Mouse (Mus musculus) liver, embryonic 14.5 days (tissue): ENCODE measurements around the gene Maco1. TPM values are rescaled to one million over a fixed set of nuclear protein-coding genes. Genes with fewer than 3 reads are reported as not detected.

ENCODE experiments used
- ATAC-seq: fragments of 200-750 bp; cut with Nextera tagmentation; 2 replicates; pipeline ENCODE4 v1.8.0; 2017; ENCODE audit warnings: moderate number of reproducible peaks, mild to moderate bottlenecking, moderate library complexity; ENCODE audit not compliant: insufficient read depth
- DNase-seq, 3 experiments: peaks; one replicate each; pipeline ENCODE4 v3.0.0-alpha.2; 2012 to 2013; ENCODE audit warnings: low read depth in 3 of 3, low spot score in 3 of 3
- H3K27ac ChIP-seq: fragments of 300-500 bp; sonication (generic); 2 replicates; pipeline ENCODE4 v1.5.1; 2014; ENCODE audit warnings: moderate library complexity, mild to moderate bottlenecking, control low read depth, inconsistent platforms
- H3K27me3 ChIP-seq: fragments of 300-500 bp; sonication (generic); 2 replicates; pipeline ENCODE4 v1.6.1; 2014; ENCODE audit warnings: mild to moderate bottlenecking, low read length, moderate library complexity; ENCODE audit not compliant: control insufficient read depth, insufficient read depth
- H3K36me3 ChIP-seq: fragments of 300-500 bp; sonication (generic); replicated peaks from 2 replicates; pipeline ENCODE4 v1.6.1; 2014; ENCODE audit warnings: low read depth; ENCODE audit not compliant: control insufficient read depth, insufficient read depth
- H3K4me1 ChIP-seq, 2 experiments: fragments of 200-500 bp in 1 of 2; fragments of 300-500 bp in 1 of 2; sonication (generic) in 1 of 2; replicated peaks; 2 replicates each; pipeline ENCODE4 v1.6.1; 2012 to 2014; ENCODE audit warnings: antibody characterized with exemption in 1 of 2, inconsistent platforms in 1 of 2, low read length in 1 of 2; ENCODE audit not compliant: control insufficient read depth in 2 of 2, insufficient read depth in 2 of 2
- H3K4me2 ChIP-seq: fragments of 300-500 bp; sonication (generic); 2 replicates; pipeline ENCODE4 v1.6.1; 2014; ENCODE audit warnings: low read depth, mild to moderate bottlenecking, control low read depth, moderate library complexity
- H3K4me3 ChIP-seq, 2 experiments: fragments of 200-500 bp in 1 of 2; fragments of 300-500 bp in 1 of 2; sonication (generic) in 1 of 2; 2 replicates each; pipeline ENCODE4 v1.5.1; 2012 to 2014; ENCODE audit warnings: low read depth in 2 of 2, low read length in 2 of 2, mild to moderate bottlenecking in 2 of 2, control low read depth in 1 of 2, inconsistent platforms in 1 of 2, moderate library complexity in 1 of 2; ENCODE audit not compliant: insufficient read depth in 1 of 2
- H3K9ac ChIP-seq: fragments of 300-500 bp; sonication (generic); replicated peaks from 2 replicates; pipeline ENCODE4 v1.6.1; 2014; ENCODE audit warnings: mild to moderate bottlenecking, control low read depth, moderate library complexity
- H3K9me3 ChIP-seq: fragments of 300-500 bp; sonication (generic); 2 replicates; pipeline ENCODE4 v1.6.1; 2016; ENCODE audit warnings: low read length, mixed read lengths; ENCODE audit not compliant: control insufficient read depth
- CTCF ChIP-seq: IDR thresholded peaks from 2 replicates; pipeline ENCODE4 v1.5.1; 2016; ENCODE audit warnings: antibody characterized with exemption, low read depth, control low read depth
- EP300 ChIP-seq: IDR thresholded peaks from 2 replicates; pipeline ENCODE4 v1.6.1; 2016; ENCODE audit warnings: antibody characterized with exemption, low read depth
- WGBS: fragments of 180-500 bp; shearing (Covaris S2); extraction: QIAGEN DNeasy Blood & Tissue Kit; methylation state at CpG from one replicate; pipeline ENCODE4 v1.1.7; 2014; ENCODE audit not compliant: insufficient replicate concordance; 5-methylcytosine and 5-hydroxymethylcytosine counted together
- polyA plus RNA-seq, 2 experiments: library from polyadenylated mRNA; depleted of rRNA in 1 of 2; stranded (reverse) in 1 of 2; unstranded in 1 of 2; fragments of >200 nt; fragmentation: Nextera tagmentation in 1 of 2; extraction: Ambion mirVana in 1 of 2; gene quantifications; 2 replicates each; pipeline versions ENCODE4 v1.2.1 to v1.2.3; 2012 to 2014

The Maco1 gene
- polyA plus RNA-seq, 2 experiments: 9.3 to 13.0 TPM

GRCm38 (mm10) chr4:134863937-134864729 lies 11.0 kb upstream of the Maco1 start, which contains the start of gene Rhd:
Gene Rhd, plus strand, starts transcription at chr4:134864536.
- ATAC-seq (peak; percentile 68), DNase-seq (peak; percentile 75 to 80 (median 78))
- Histone ChIP-seq H3K4me3 (peak within 1 kb of the TSS; percentile 95 to 97), H3K4me2 (peak within 1 kb of the TSS; percentile 97), H3K9ac (peak within 1 kb of the TSS; percentile 97), H3K4me1 (peaks cover 26 to 34% of the 10 kb centered on the region in 2 experiments), H3K27ac (peak within 1 kb of the TSS; percentile 99), H3K36me3 (peaks cover 26% of the 10 kb centered on the region), H3K9me3 (no peaks in the 10 kb centered on the region), H3K27me3 (no peaks in the 10 kb centered on the region)
- WGBS: 13% methylated on average over 14 of the region's 14 CpGs
- no peak for TF ChIP-seq CTCF
- TF ChIP-seq EP300: peak; percentile 72

GRCm38 (mm10) chr4:134862996-134863395 lies 9.9 kb upstream of the Maco1 start:
- DNase-seq (no peak), ATAC-seq (no peak)
- Histone ChIP-seq H3K9me3 (no peaks in the 10 kb centered on the region), H3K9ac (peak overlapping the region; percentile 97), H3K27ac (peak overlapping the region; percentile 99), H3K27me3 (no peaks in the 10 kb centered on the region), H3K4me1 (peaks cover 21 to 28% of the 10 kb centered on the region in 2 experiments), H3K4me3 (peak overlapping the region; percentile 58 to 95), H3K36me3 (peaks cover 21% of the 10 kb centered on the region), H3K4me2 (peak overlapping the region; percentile 97)
- TF ChIP-seq CTCF (no peak), EP300 (no peak)
- 32% methylated on average over 7 of the region's 7 CpGs for WGBS

- H3K36me3 ChIP-seq: peaks cover 12% of the 10 kb centered on the region
- no peaks in the 10 kb centered on the region for H3K27me3 ChIP-seq
- 69% methylated on average over 6 of the region's 6 CpGs for WGBS
- H3K27ac ChIP-seq: no peak overlapping the region; the same call in 1 of the 2 replicates
- DNase-seq (no peak), ATAC-seq (no peak)
- H3K9ac ChIP-seq: no peak overlapping the region
- H3K4me2 ChIP-seq: no peak overlapping the region
- TF ChIP-seq CTCF (no peak), EP300 (no peak)
- no peak overlapping the region for H3K4me3 ChIP-seq
- no peaks in the 10 kb centered on the region for H3K9me3 ChIP-seq
- peaks cover 12 to 18% of the 10 kb centered on the region in 2 experiments for H3K4me1 ChIP-seq
Measured at GRCm38 (mm10) chr4:134861884-134862283, 8.7 kb upstream of the Maco1 start.

GRCm38 (mm10) chr4:134858494-134858893 lies 5.3 kb upstream of the Maco1 start:
- no peak for TF ChIP-seq EP300
- TF ChIP-seq CTCF: no peak
- Histone ChIP-seq H3K9ac (no peak overlapping the region), H3K9me3 (no peaks in the 10 kb centered on the region), H3K27me3 (no peaks in the 10 kb centered on the region; the same call in 1 of the 2 replicates), H3K4me1 (peaks cover 19 to 31% of the 10 kb centered on the region in 2 experiments), H3K27ac (no peak overlapping the region), H3K36me3 (no peaks in the 10 kb centered on the region), H3K4me3 (no peak overlapping the region), H3K4me2 (no peak overlapping the region)
- DNase-seq: no peak
- 81% methylated on average over 4 of the region's 4 CpGs for WGBS
- no peak for ATAC-seq

GRCm38 (mm10) chr4:134856501-134856900 lies 3.4 kb upstream of the Maco1 start:
- no peak for TF ChIP-seq CTCF
- TF ChIP-seq EP300: no peak
- H3K27ac ChIP-seq: no peak overlapping the region
- no peaks in the 10 kb centered on the region for H3K36me3 ChIP-seq
- no peaks in the 10 kb centered on the region for H3K9me3 ChIP-seq
- H3K27me3 ChIP-seq: no peaks in the 10 kb centered on the region; the same call in 1 of the 2 replicates
- H3K4me1 ChIP-seq: peaks cover 11 to 26% of the 10 kb centered on the region in 2 experiments
- H3K9ac ChIP-seq: no peak overlapping the region
- no peak for DNase-seq
- no peak overlapping the region for H3K4me2 ChIP-seq
- no peak for ATAC-seq
- WGBS: 49% methylated on average over 5 of the region's 5 CpGs
- no peak overlapping the region for H3K4me3 ChIP-seq
